Comparison of ENCODE assay signal across 9 mouse cellular contexts in the genomic region with DNA sequence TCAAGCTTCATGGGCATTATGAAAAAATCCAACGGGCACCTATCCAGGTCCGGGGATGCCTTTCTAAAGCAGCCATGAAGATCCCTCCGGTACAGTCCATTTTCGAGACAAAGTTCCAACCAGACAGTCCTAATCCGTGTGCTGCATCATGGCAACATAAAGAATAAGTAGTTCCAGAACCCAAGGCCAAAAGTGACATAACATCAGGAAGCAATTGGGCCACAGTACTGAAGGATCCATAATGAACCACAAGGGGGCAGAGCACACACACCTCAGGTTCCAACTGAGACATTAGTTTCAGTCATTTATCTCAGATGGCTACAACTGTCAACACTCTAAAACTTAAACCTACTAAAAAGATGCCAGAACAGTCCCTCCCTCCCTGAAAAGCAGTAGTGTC. TPM values are rescaled to one million over a fixed set of nuclear protein-coding genes. Genes with fewer than 3 reads are reported as not detected.
DNase-seq lines count a peak whose midpoint lies in the region; TF ChIP-seq lines count a peak whose summit lies in the region.
"Had no signal": no experiment of that assay in that cellular context is flagged by ENCODE, and none has a peak within 500 bp of the region (broad histone marks: within the 10 kb centered on the region; RNA-seq: fewer than 3 reads in every experiment).

No protein-coding gene starts in this region.

- no peaks in the 10 kb centered on the region for H3K27me3 ChIP-seq in thymus, adult 2 months (ENCODE audit: control insufficient read depth, insufficient read depth, low read length)

- TF ChIP-seq CTCF in thymus, adult 2 months (IDR thresholded peaks at IDR 0.05; ENCODE audit: borderline replicate concordance, control insufficient read depth, extremely low read depth, insufficient read depth, low read length, poor library complexity), result no peak

- no peaks in the 10 kb centered on the region for H3K4me1 ChIP-seq in thymus, adult 2 months (replicated peaks; ENCODE audit: control insufficient read depth, insufficient read depth, low read length)

- 71% methylated on average over 5 of the region's 5 CpGs for WGBS in thymus, adult 2 months

- peak; percentile 58 for DNase-seq in gastrocnemius, adult 18-20 months (ENCODE audit: low spot score)
- DNase-seq in gastrocnemius, postnatal 4 days (ENCODE audit: low spot score in 2 of 2), result no peak
- peak; percentile 48 for DNase-seq in thymus, adult 2 months
- DNase-seq in thymus, adult 18-20 months, result no peak
- peak; percentile 78 for DNase-seq in embryo, embryonic 10 days (ENCODE audit: low spot score)
- DNase-seq in kidney, adult 9 months, result peak; percentile 68
- DNase-seq in lung, postnatal 36 days, result peak; percentile 85
- no peak for DNase-seq in gastrocnemius, postnatal 10 days

- no peaks in the 10 kb centered on the region for H3K36me3 ChIP-seq in thymus, adult 2 months (ENCODE audit: control insufficient read depth, insufficient read depth, low read length)

- H3K27ac ChIP-seq in thymus, adult 2 months (ENCODE audit: control insufficient read depth, insufficient read depth, low read length), result no peak overlapping the region
- H3K27ac ChIP-seq: macrophage had no signal

- H3K4me3 ChIP-seq in thymus, adult 2 months (ENCODE audit: control insufficient read depth, insufficient read depth, low read length), result no peak overlapping the region

- no peak for TF ChIP-seq POLR2A in thymus, adult 2 months (IDR thresholded peaks at IDR 0.05; ENCODE audit: control insufficient read depth, extremely low read depth, insufficient read depth, low read length, poor library complexity)

RNA-seq across cellular contexts. Expression of a gene that starts 28.2 kb away (rescaled TPM):
- 10 to 100 TPM; 19.3 to 23.7 TPM for total RNA-seq in gastrocnemius, adult 18-20 months (2021)
- 10 to 100 TPM; 22.0 to 22.6 TPM for total RNA-seq in gastrocnemius, postnatal 4 days (2021)
- 14.8 and 16.6 TPM in 2 replicates for polyA plus RNA-seq in thymus, adult 2 months (2012; rRNA removed)
- total RNA-seq in gastrocnemius, postnatal 10 days (2021), result 10 to 100 TPM; 14.6 to 17.6 TPM

RNA-seq across cellular contexts. Expression of a gene that starts 47.0 kb away (rescaled TPM):
- 1 to 10 TPM; 3.9 to 6.5 TPM for total RNA-seq in gastrocnemius, adult 18-20 months (2021)
- total RNA-seq in gastrocnemius, postnatal 4 days (2021), result 10 to 100 TPM; 28.5 to 32.2 TPM
- polyA plus RNA-seq in thymus, adult 2 months (2012; rRNA removed), result 3.1 and 3.4 TPM in 2 replicates
- 10 to 100 TPM in 1 of 2 experiments, 1 to 10 TPM in 1; 8.4 to 11.5 TPM for total RNA-seq in gastrocnemius, postnatal 10 days (2021)

RNA-seq across cellular contexts. Expression of a gene that starts 48.0 kb away (rescaled TPM):
- 10 to 100 TPM; 10.8 to 15.2 TPM for total RNA-seq in gastrocnemius, adult 18-20 months (2021)
- 1 to 10 TPM; 8.7 to 8.8 TPM for total RNA-seq in gastrocnemius, postnatal 4 days (2021)
- 6.8 and 9.8 TPM in 2 replicates for polyA plus RNA-seq in thymus, adult 2 months (2012; rRNA removed)
- 1 to 10 TPM; 4.8 to 7.2 TPM for total RNA-seq in gastrocnemius, postnatal 10 days (2021)

Comparison
In these comparisons a context has a peak if more than half of its experiments do, and no peak if none do; other contexts are left out.
1. DNase-seq: peak in gastrocnemius, adult 18-20 months (single experiment), thymus, adult 2 months (single experiment), embryo, embryonic 10 days (single experiment), kidney, adult 9 months (single experiment) and lung, postnatal 36 days (single experiment); none in gastrocnemius, postnatal 4 days (0 of 2), thymus, adult 18-20 months (0 of 2) and gastrocnemius, postnatal 10 days (single experiment).